Mouse (Mus musculus): ENCODE data around the gene Cog8. TPM values are rescaled to one million over a fixed set of nuclear protein-coding genes. Genes with fewer than 3 reads are reported as not detected.

Gene Cog8
- polyA plus RNA-seq (2014; fragmentation: Illumina TruSeq; extraction: RNeasy Lipid Tissue Mini Kit (QIAGEN cat#74804); ENCODE audit: low read depth, low replicate concordance): 22.4 TPM

DNA sequence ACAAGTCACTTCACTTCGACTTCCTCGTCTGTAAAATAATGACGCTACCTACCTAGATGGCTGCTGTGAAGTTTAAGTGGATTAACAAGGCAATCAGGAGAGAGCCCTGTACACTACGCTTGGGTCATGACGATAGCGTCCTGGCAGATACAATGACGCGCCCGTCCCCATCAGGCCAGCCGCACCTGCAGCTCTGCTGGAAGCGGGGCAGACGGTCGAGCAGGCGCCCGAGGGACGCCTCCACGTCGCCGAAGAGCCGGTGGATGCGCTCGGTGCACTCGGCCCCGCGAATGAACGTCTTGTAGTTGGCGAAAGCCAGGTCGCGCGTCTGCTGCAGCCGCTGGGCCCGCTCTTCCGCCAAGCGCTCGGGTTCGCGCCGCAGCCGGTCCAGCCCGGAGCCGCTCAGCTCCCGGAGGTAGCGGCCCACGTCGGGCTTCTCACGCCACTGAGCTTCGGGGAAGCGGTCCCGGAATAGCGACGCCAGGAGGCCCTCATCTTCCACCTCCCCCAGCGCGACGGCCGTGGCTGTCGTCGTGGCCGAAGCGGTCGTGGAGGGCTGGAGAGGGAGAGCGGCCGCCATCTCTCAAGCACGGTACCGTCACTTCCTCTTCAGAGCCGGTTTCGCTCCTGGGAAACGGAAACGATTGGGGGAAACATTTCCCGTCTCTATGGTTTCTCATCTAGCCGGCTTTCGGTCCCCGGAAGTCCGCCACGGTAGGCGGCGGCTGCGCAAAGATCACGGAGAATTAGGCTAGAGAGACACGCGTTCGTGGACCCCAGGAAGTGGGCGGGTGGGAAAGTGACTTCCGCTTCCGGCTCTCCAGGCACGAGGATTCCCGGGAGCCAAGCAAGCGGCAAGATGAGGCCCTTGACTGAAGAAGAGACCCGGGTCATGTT is at the start of gene Cog8, which contains the start of gene Nip7:
Cog8 (minus strand) TSS at position 614 of the 897 bp plus-strand sequence.
Nip7 (plus strand) TSS at position 802 of the 897 bp plus-strand sequence.

GRCm38 (mm10) chr8:107096366-107097036 is 40.0 kb upstream of the Cog8 start, which contains the start of gene Terf2:
Terf2 (minus strand) TSS chr8:107096547.

GRCm38 (mm10) chr8:107065511-107066496 is 9.3 kb upstream of the Cog8 start, which contains the start of gene Tmed6:
Tmed6 (minus strand) TSS chr8:107065644.

GRCm38 (mm10) chr8:107048061-107048941 is 8.2 kb downstream of the Cog8 start, which contains the start of gene Pdf:
Pdf (minus strand) TSS chr8:107048614.

DNA sequence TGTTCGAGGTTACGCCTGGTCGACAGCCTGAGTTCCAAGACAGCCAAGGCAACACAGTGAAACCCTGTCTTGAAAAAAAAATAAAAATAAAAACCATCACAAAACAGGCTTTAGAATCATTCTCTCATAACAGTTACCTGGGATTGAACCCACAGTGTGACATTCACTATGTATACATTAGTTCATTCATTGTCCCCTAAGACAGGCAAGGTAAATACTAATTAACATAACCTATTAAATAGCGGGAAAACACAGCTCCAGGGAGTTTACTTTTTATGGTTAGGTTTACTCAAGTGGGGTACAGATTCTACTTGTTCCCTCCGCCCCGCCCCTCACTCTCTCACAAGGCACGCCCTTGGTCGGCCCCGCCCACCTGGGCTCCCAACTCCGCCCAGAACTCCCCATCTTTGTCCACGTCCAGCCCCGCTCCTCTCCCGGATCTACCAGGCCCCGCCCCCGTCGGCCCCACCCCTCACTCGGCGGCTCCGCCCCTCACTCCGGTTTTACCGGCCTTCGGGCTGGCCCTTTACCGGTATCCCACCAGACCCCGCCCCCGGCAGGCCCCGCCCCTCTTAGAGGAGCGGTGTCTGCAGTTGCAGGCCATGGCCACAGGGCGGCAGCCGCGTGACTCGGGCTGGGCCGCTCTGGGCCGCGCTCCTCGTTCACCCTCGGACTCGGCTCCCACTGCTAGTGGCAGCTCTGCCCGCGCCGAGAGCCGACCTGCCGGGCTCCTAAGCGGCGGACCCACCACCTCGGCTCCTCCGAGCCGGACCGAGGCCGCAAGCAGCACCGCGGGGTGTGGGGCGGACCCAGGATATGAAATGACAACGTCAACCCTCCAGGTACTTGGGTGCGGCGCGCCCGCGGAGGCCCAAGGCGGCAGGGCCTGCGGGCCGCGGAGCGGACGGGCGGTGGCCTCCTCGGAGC is 25.6 kb downstream of the Cog8 start, which contains the start of gene Vps4a:
Vps4a (plus strand) TSS at position 573 of the 927 bp plus-strand sequence.

Other genes starting within 250 kb of the Cog8 start
- gene Has3, start 186.4 kb downstream of the Cog8 start, polyA plus RNA-seq (2014; fragmentation: Illumina TruSeq; extraction: RNeasy Lipid Tissue Mini Kit (QIAGEN cat#74804); ENCODE audit: low read depth, low replicate concordance): 1.5 TPM
- 18.5 TPM for gene Utp4, start 163.1 kb downstream of the Cog8 start, polyA plus RNA-seq (2014; fragmentation: Illumina TruSeq; extraction: RNeasy Lipid Tissue Mini Kit (QIAGEN cat#74804); ENCODE audit: low read depth, low replicate concordance)
- 6.8 TPM for gene Sntb2, start 120.9 kb downstream of the Cog8 start, polyA plus RNA-seq (2014; fragmentation: Illumina TruSeq; extraction: RNeasy Lipid Tissue Mini Kit (QIAGEN cat#74804); ENCODE audit: low read depth, low replicate concordance)
- 62.9 TPM for gene Vps4a, start 25.5 kb downstream of the Cog8 start, polyA plus RNA-seq (2014; fragmentation: Illumina TruSeq; extraction: RNeasy Lipid Tissue Mini Kit (QIAGEN cat#74804); ENCODE audit: low read depth, low replicate concordance)
- 65.7 TPM for gene Pdf, start 8.1 kb downstream of the Cog8 start, polyA plus RNA-seq (2014; fragmentation: Illumina TruSeq; extraction: RNeasy Lipid Tissue Mini Kit (QIAGEN cat#74804); ENCODE audit: low read depth, low replicate concordance)
- 21.3 TPM for gene Nip7, start 188 bp upstream of the Cog8 start, polyA plus RNA-seq (2014; fragmentation: Illumina TruSeq; extraction: RNeasy Lipid Tissue Mini Kit (QIAGEN cat#74804); ENCODE audit: low read depth, low replicate concordance)
- not detected for gene Tmed6, start 9.0 kb upstream of the Cog8 start, polyA plus RNA-seq (2014; fragmentation: Illumina TruSeq; extraction: RNeasy Lipid Tissue Mini Kit (QIAGEN cat#74804); ENCODE audit: low read depth, low replicate concordance)
- gene Terf2, start 39.9 kb upstream of the Cog8 start, polyA plus RNA-seq (2014; fragmentation: Illumina TruSeq; extraction: RNeasy Lipid Tissue Mini Kit (QIAGEN cat#74804); ENCODE audit: low read depth, low replicate concordance): 15.6 TPM
- gene Cyb5b, start 94.0 kb upstream of the Cog8 start, polyA plus RNA-seq (2014; fragmentation: Illumina TruSeq; extraction: RNeasy Lipid Tissue Mini Kit (QIAGEN cat#74804); ENCODE audit: low read depth, low replicate concordance): 43.1 TPM
- gene Nfat5, start 236.8 kb upstream of the Cog8 start, polyA plus RNA-seq (2014; fragmentation: Illumina TruSeq; extraction: RNeasy Lipid Tissue Mini Kit (QIAGEN cat#74804); ENCODE audit: low read depth, low replicate concordance): 18.0 TPM